Mouse (Mus musculus): ENCODE data around the gene Pltp.

- TF ChIP-seq CTCF (IDR thresholded peaks at IDR 0.05; ENCODE audit: low read depth) (no peak), EP300 (IDR thresholded peaks at IDR 0.05; ENCODE audit: low read depth) (no peak)
Measured at GRCm38 (mm10) chr2:164857101-164857821, at the start of gene Pltp.
